Mouse (Mus musculus) c-Kit-positive CD71-positive TER-119-positive erythroid progenitor cells, embryonic 14.5 days (primary cell): ENCODE results near the gene Ttc26.

ENCODE experiments used
- DNase-seq: peaks from one replicate; pipeline ENCODE4 v3.0.0-alpha.2; 2013; ENCODE audit warnings: low spot score

Gene Ttc26

GRCm38 (mm10) chr6:38381129-38381771, at the start of gene Ttc26:
Gene Ttc26, plus strand, starts transcription at chr6:38381469.
- peak; percentile 91 for DNase-seq

GRCm38 (mm10) chr6:38335264-38335663, 46.0 kb upstream of the Ttc26 start:
- DNase-seq, result no peak

- no peak for DNase-seq
These were observed 44.0 kb upstream of the Ttc26 start for GRCm38 (mm10) chr6:38337166-38337705.

GRCm38 (mm10) chr6:38337951-38338350, 43.3 kb upstream of the Ttc26 start:
- no peak for DNase-seq

GRCm38 (mm10) chr6:38339078-38339477, 42.2 kb upstream of the Ttc26 start:
- DNase-seq, result no peak

- peak; percentile 89 for DNase-seq
These were observed 39.3 kb upstream of the Ttc26 start for GRCm38 (mm10) chr6:38341751-38342665.

GRCm38 (mm10) chr6:38342666-38342992, 38.6 kb upstream of the Ttc26 start:
- DNase-seq, result no peak

- DNase-seq, result no peak
These were observed 37.7 kb upstream of the Ttc26 start for GRCm38 (mm10) chr6:38343581-38343980.

- DNase-seq, result no peak
These were observed 37.1 kb upstream of the Ttc26 start for GRCm38 (mm10) chr6:38344006-38344670.

GRCm38 (mm10) chr6:38345796-38346195, 35.5 kb upstream of the Ttc26 start:
- DNase-seq, result peak; percentile 90

GRCm38 (mm10) chr6:38347875-38348274, 33.4 kb upstream of the Ttc26 start:
- no peak for DNase-seq

GRCm38 (mm10) chr6:38348811-38349453, 32.3 kb upstream of the Ttc26 start:
- no peak for DNase-seq

GRCm38 (mm10) chr6:38349806-38350205, 31.5 kb upstream of the Ttc26 start:
- DNase-seq, result no peak

- DNase-seq, result no peak
These were observed 29.3 kb upstream of the Ttc26 start for GRCm38 (mm10) chr6:38351930-38352329.

GRCm38 (mm10) chr6:38352451-38352850, 28.8 kb upstream of the Ttc26 start:
- no peak for DNase-seq

- no peak for DNase-seq
These were observed 28.1 kb upstream of the Ttc26 start for GRCm38 (mm10) chr6:38353181-38353580.

GRCm38 (mm10) chr6:38353811-38354722, 27.2 kb upstream of the Ttc26 start, which contains the start of gene Zc3hav1:
Gene Zc3hav1, minus strand, starts transcription at chr6:38354603.
- peak; percentile 93 for DNase-seq

GRCm38 (mm10) chr6:38354723-38355353, 26.4 kb upstream of the Ttc26 start:
- DNase-seq, result no peak

- DNase-seq, result no peak
These were observed 25.9 kb upstream of the Ttc26 start for GRCm38 (mm10) chr6:38355354-38355823.

- DNase-seq, result no peak
These were observed 25.4 kb upstream of the Ttc26 start for GRCm38 (mm10) chr6:38355862-38356261.
